Mouse (Mus musculus) embryonic fibroblast, embryonic 13.5 days (primary cell): ENCODE results near the gene Ssb.

ENCODE experiments used
- CTCF ChIP-seq: IDR thresholded peaks from 2 replicates; pipeline ENCODE4 v1.5.1; 2011; ENCODE audit warnings: mild to moderate bottlenecking, control low read depth, low read length, moderate library complexity, borderline replicate concordance; ENCODE audit not compliant: insufficient read depth
- POLR2A ChIP-seq: IDR thresholded peaks from 2 replicates; pipeline ENCODE4 v1.6.1; 2011; ENCODE audit warnings: low read depth, mild to moderate bottlenecking, control low read depth, low read length, moderate library complexity

DNA sequence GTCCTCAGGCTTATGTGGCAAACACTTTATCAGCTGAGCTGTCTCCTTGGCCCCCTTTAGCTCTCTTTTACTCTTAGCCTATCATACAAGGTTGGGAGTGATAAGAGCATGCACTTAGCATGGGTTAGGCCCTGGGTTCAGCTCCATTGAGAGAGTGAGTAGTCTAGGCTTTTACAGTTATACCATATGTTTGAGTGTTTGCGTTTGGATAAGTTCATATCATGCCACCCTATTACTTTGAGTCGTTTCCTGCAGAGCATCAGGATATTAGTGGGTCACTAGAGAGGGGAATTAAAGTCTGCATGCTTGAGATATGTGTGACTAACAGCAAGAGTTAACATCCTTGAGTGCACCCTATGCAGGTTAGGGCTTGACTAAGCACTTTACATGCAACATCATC lies 31.7 kb upstream of the Ssb start:
- TF ChIP-seq POLR2A: no peak
- TF ChIP-seq CTCF: no peak
